15 mouse cellular contexts compared by ENCODE assay signal in the genomic region with DNA sequence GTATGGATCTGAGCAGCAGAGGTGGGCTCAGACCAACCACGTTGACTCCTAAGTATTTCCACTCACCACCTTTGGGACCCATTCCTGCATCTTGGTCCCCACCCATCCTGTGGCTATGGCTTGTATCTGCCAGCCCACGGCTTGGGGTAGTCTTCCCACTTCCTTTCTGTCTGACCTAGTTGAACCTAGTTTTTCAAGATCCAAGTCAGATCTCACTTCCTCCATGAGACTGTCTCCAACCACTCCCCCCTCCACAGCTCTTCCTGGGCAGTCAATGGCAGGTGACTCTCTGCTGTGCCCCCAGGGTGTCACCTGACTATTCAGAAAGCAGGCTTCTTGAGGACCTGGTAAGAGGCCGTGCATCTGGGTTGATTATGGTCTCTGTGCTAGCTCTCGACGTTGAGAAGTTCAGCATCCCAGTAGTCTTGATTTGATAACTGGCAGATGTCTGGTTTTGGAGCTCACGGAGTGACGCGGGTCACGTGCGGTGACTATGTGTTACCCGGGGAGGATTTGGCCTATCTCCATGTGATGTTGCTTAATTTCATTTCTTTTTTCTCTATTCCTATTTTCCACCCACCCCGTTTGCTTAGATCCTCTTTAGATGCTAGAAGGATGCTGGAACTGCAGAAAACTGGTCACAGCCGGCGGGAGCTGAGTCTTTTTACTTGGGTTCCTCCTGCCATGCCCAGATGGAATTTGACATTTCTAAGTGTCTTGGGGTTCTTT.
A peak's percentile ranks its signal among the peaks of the same experiment; 100 is the strongest.
DNase-seq lines count a peak whose midpoint lies in the region; ATAC-seq and TF ChIP-seq lines count a peak whose summit lies in the region.
"Had no signal": no experiment of that assay in that cellular context is flagged by ENCODE, and none has a peak within 500 bp of the region (broad histone marks: within the 10 kb centered on the region; RNA-seq: fewer than 3 reads in every experiment).

No protein-coding gene starts in this region.

- H3K36me3 ChIP-seq in kidney, adult 2 months (ENCODE audit: control insufficient read depth, insufficient read depth, low read length): no peaks in the 10 kb centered on the region
- H3K36me3 ChIP-seq in kidney, embryonic 15.5 days: 0 out of 2 replicates have a peak, but pooled peaks cover 4% of the 10 kb centered on the region
- H3K36me3 ChIP-seq in small intestine, adult 2 months (ENCODE audit: control insufficient read depth, insufficient read depth, low read length): no peaks in the 10 kb centered on the region
- H3K36me3 ChIP-seq: embryonic facial prominence, embryonic 12.5 days had no signal

- no peak for ATAC-seq in kidney, embryonic 15.5 days (replicated peaks; ENCODE audit: low FRiP score)
- peak; percentile 42 for ATAC-seq in inflammation-experienced regulatory T-cells, adult 6 months
- ATAC-seq: forebrain, embryonic 14.5 days had no signal

- TF ChIP-seq POLR2A in kidney, adult 2 months (IDR thresholded peaks at IDR 0.05; ENCODE audit: low read depth, low read length): no peak
- no peak for TF ChIP-seq POLR2A in small intestine, adult 2 months (IDR thresholded peaks at IDR 0.05; ENCODE audit: low read depth, low read length)

- no peak overlapping the region for H3K27ac ChIP-seq in kidney, adult 2 months (ENCODE audit: insufficient read depth, low read depth, low read length)
- H3K27ac ChIP-seq in kidney, embryonic 15.5 days: no peak overlapping the region
- H3K27ac ChIP-seq in small intestine, adult 2 months (ENCODE audit: insufficient read depth, low read depth, low read length): 0 out of 2 replicates have a peak overlapping the region, but pooled peaks have one; percentile 27
- H3K27ac ChIP-seq: embryonic facial prominence, embryonic 12.5 days; liver, embryonic 14.5 days had no signal

- WGBS in kidney, adult 2 months: 88% methylated on average over 14 of the region's 14 CpGs
- WGBS in kidney, embryonic 15.5 days: 91% methylated on average over 14 of the region's 14 CpGs
- 82% methylated on average over 14 of the region's 14 CpGs for WGBS in small intestine, adult 2 months

- no peaks in the 10 kb centered on the region for H3K27me3 ChIP-seq in kidney, adult 2 months (replicated peaks; ENCODE audit: control insufficient read depth, insufficient read depth, low read length)
- H3K27me3 ChIP-seq in kidney, embryonic 15.5 days: no peaks in the 10 kb centered on the region
- H3K27me3 ChIP-seq in small intestine, adult 2 months (ENCODE audit: control insufficient read depth, insufficient read depth, low read length): no peaks in the 10 kb centered on the region; the same call in 1 of the 2 replicates
- H3K27me3 ChIP-seq: embryonic facial prominence, embryonic 12.5 days had no signal

- peak; percentile 17 for DNase-seq in kidney, adult 2 months
- DNase-seq in thymus, postnatal 0 days (ENCODE audit: low spot score): peak; percentile 55
- DNase-seq in thymus, adult 18-20 months: no peak
- no peak for DNase-seq in adrenal gland, postnatal 14 days
- DNase-seq in cerebellum, postnatal 10 days: no peak
- DNase-seq: cerebellum, postnatal 14 days; gastrocnemius, postnatal 14 days; kidney, postnatal 10 days had no signal

- no peak overlapping the region for H3K9ac ChIP-seq in kidney, embryonic 15.5 days
- H3K9ac ChIP-seq: embryonic facial prominence, embryonic 12.5 days; liver, embryonic 14.5 days had no signal

- no peaks in the 10 kb centered on the region for H3K9me3 ChIP-seq in kidney, embryonic 15.5 days (replicated peaks)
- H3K9me3 ChIP-seq: embryonic facial prominence, embryonic 12.5 days had no signal

- no peak overlapping the region for H3K4me3 ChIP-seq in kidney, adult 2 months (ENCODE audit: insufficient read depth, low read depth, low read length)
- no peak overlapping the region for H3K4me3 ChIP-seq in kidney, embryonic 15.5 days (replicated peaks)
- no peak overlapping the region for H3K4me3 ChIP-seq in small intestine, adult 2 months (ENCODE audit: low read depth, low read length)
- H3K4me3 ChIP-seq: embryonic facial prominence, embryonic 12.5 days had no signal

- no peak for TF ChIP-seq CTCF in kidney, adult 2 months (conservative IDR thresholded peaks at IDR 0.05; ENCODE audit: insufficient read depth, insufficient read length, low read depth, low read length)
- TF ChIP-seq CTCF in small intestine, adult 2 months (IDR thresholded peaks at IDR 0.05; ENCODE audit: extremely low read depth, insufficient read length, insufficient replicate concordance, low read depth, low read length): no peak

- H3K4me1 ChIP-seq in kidney, adult 2 months (ENCODE audit: control insufficient read depth, insufficient read depth, low read length): no peaks in the 10 kb centered on the region
- peaks cover 18% of the 10 kb centered on the region for H3K4me1 ChIP-seq in kidney, embryonic 15.5 days
- H3K4me1 ChIP-seq in small intestine, adult 2 months (ENCODE audit: control insufficient read depth, insufficient read depth, insufficient read length, low read length): no peaks in the 10 kb centered on the region; the same call in 1 of the 2 replicates

- no peak overlapping the region for H3K4me2 ChIP-seq in kidney, embryonic 15.5 days
- H3K4me2 ChIP-seq: embryonic facial prominence, embryonic 12.5 days; midbrain, embryonic 11.5 days had no signal

Comparison
In these comparisons a context has a peak if more than half of its experiments do, and no peak if none do; other contexts are left out.
1. DNase-seq: peak in kidney, adult 2 months (single experiment) and thymus, postnatal 0 days (single experiment); none in thymus, adult 18-20 months (0 of 2), adrenal gland, postnatal 14 days (single experiment) and cerebellum, postnatal 10 days (0 of 2).